Mouse (Mus musculus) forebrain, embryonic 10.5 days (tissue): ENCODE data around the gene Gm527. TPM values are rescaled to one million over a fixed set of nuclear protein-coding genes. Genes with fewer than 3 reads are reported as not detected.
A peak's percentile ranks its signal among the peaks of the same experiment; 100 is the strongest.

ENCODE experiments used
- DNase-seq: peaks from one replicate; pipeline ENCODE4 v3.0.0-alpha.2; 2017; ENCODE audit warnings: low spot score; ENCODE audit errors: extremely low spot score
- H3K27ac ChIP-seq: fragments of 300-500 bp; sonication (generic); 2 replicates; pipeline ENCODE4 v1.5.1; 2016; ENCODE audit warnings: mild to moderate bottlenecking
- H3K27me3 ChIP-seq: fragments of 300-500 bp; sonication (generic); 2 replicates; pipeline ENCODE4 v1.6.1; 2016; ENCODE audit warnings: mild to moderate bottlenecking; ENCODE audit not compliant: poor library complexity, severe bottlenecking
- H3K36me3 ChIP-seq: fragments of 300-500 bp; sonication (generic); replicated peaks from 2 replicates; pipeline ENCODE4 v1.6.1; 2016; ENCODE audit warnings: mild to moderate bottlenecking, moderate library complexity
- H3K4me1 ChIP-seq: fragments of 300-500 bp; sonication (generic); 2 replicates; pipeline ENCODE4 v1.6.1; 2016
- H3K4me3 ChIP-seq: fragments of 300-500 bp; sonication (generic); 2 replicates; pipeline ENCODE4 v1.5.1; 2016; ENCODE audit warnings: mild to moderate bottlenecking, moderate library complexity
- H3K9me3 ChIP-seq: fragments of 300-500 bp; sonication (generic); 2 replicates; pipeline ENCODE4 v1.6.1; 2016; ENCODE audit warnings: mild to moderate bottlenecking, moderate library complexity
- WGBS: fragments of 180-500 bp; shearing (Covaris S2); methylation state at CpG from one replicate; pipeline ENCODE4 v1.1.7; 2016; 5-methylcytosine and 5-hydroxymethylcytosine counted together
- polyA plus RNA-seq: library from polyadenylated mRNA; unstranded; fragments of >200 nt; fragmentation: Nextera tagmentation; extraction: Ambion mirVana; gene quantifications from 2 replicates; pipeline ENCODE4 v1.2.1, GENCODE M21; 2016

Gene Gm527
- polyA plus RNA-seq: 1.1 and 1.4 TPM in 2 replicates

DNA sequence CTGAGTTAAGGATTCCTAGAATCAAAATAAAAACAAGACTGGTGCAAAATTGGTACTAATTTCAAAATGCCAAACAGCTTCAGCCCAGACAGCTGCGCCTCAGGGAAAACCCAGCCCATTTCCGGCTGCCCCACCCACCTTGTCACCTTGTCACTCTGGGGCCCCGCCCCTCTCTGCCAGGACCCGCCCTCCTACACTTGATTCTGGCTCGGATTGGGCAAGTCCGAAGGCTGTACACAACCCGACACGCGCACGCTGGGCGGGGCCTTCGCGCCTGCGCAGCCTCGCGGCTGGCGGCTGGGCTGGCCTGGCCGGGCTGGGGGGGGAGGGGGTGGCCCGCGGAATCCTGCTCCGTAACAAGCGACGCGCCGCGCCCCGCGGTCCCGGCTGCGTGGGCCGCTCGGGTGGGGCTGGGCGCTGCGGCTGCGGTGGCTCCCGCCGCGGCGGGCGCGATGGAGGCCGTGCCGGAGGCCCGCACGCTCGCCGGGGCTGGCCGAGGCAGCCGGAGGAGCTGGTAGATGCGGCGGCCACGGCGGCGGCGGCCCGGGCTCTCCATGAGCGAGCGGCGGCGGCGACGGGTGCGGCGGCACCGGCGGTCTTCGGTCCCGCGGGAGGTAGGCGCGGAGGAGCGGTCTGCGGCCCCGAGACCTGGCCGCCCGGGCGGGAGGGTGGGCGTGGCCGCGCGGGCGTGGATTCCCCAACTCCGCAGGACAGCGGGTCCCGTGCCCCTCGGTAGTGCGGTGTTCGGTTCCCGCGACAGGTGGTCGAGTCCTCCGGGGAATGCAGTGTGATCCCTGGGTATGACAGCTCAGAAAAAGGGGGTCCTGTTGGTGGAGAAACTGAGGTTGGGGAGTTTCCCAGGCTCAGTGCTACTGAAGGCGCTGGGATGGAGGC is at the start of gene Gm527:
Gene Gm527, plus strand, starts transcription at position 329 of the 894 bp plus-strand sequence.
- 0% methylated on average over 81 of the region's 93 CpGs for WGBS
- Histone ChIP-seq H3K4me1 (peaks cover 6% of the 10 kb centered on the region; the same call in 1 of the 2 replicates), H3K27ac (peak within 1 kb of the TSS; percentile 88), H3K36me3 (no peaks in the 10 kb centered on the region), H3K9me3 (no peaks in the 10 kb centered on the region), H3K4me3 (peak within 1 kb of the TSS; percentile 86), H3K27me3 (peaks cover 13% of the 10 kb centered on the region)
- DNase-seq: peak; percentile 95

DNA sequence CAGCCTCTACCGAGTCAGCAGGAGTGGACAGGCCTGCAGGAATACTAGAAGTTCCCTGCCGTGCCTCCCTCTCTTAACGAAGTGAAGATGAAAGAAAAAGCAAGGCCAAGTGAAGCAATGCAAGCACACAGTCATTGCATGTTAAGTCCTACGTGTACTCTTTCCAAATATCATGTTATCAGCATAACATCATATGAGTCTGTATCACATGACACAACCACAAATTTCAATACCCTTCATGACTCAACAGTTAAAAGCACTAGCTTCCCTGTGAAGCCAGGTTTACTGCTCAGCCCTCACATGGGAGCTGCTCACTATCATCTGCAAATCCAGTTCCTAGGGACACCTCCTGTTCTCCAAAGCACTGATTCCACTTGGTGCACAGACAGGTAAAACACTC is 46.6 kb upstream of the Gm527 start:
- Histone ChIP-seq H3K27me3 (no peaks in the 10 kb centered on the region), H3K27ac (no peak overlapping the region), H3K36me3 (no peaks in the 10 kb centered on the region), H3K4me3 (no peak overlapping the region), H3K4me1 (no peaks in the 10 kb centered on the region), H3K9me3 (no peaks in the 10 kb centered on the region)
- no peak for DNase-seq
- WGBS: 57% methylated on average over 4 of the region's 4 CpGs

DNA sequence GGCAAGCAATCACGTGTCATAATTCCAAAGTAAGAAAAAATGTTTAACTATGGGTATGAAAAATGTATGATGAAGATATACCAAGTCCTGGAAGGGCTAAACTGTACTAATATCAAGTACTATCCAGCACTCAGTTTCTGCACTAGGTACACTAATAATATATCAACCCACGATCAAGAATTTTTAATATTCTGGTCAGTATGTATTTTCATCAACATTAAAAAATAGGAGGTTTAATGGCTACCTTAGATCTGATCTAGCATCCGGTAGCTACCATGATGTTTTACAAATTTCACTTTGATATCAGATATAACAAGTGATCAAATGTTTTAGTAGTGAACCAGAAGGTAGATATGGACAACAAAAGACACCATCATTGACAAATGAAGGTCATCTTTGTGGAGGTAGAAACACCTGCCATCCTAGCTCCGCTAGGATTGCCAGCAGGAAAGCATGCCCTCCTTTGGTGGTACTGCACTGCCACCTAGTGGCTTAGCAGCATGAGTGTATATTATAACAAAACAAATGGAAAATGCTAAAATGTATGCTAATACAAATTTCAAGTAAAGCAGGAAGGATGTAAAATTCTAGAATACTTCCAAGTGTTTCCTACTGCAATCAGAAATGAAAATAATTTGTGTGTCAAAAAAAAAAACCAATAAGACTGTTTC is 20.5 kb upstream of the Gm527 start:
- no peak overlapping the region for H3K27ac ChIP-seq
- 53% methylated on average over 4 of the region's 4 CpGs for WGBS
- peaks cover 2% of the 10 kb centered on the region; the same call in 1 of the 2 replicates for H3K4me1 ChIP-seq

DNA sequence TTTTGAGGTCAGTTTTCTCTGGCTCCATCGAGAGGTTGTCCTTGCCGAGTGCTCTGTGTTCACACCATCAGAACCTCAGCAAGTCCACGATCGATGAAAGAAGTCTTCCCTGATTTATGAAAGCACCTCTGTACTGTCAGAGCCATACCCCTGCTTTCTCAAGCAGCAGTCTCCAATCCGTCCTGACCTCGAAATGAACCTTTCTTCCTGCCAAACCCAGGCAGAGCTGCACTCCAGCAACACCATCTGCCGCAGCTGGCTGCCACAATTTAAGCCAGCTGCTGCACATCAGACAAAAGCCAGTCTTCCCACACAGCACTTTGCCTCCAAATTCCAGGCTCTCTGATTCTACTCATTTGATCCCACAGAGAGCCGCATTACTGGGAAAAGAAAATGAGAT is 15.2 kb upstream of the Gm527 start:
- Histone ChIP-seq H3K27me3 (no peaks in the 10 kb centered on the region), H3K4me1 (peaks cover 14% of the 10 kb centered on the region), H3K36me3 (no peaks in the 10 kb centered on the region), H3K27ac (no peak overlapping the region), H3K4me3 (no peak overlapping the region), H3K9me3 (no peaks in the 10 kb centered on the region)
- DNase-seq: peak; percentile 21
- 65% methylated on average over 8 of the region's 8 CpGs for WGBS

More for the DNA sequence above, 20.5 kb upstream of the Gm527 start:
- no peaks in the 10 kb centered on the region for H3K27me3 ChIP-seq
- H3K4me3 ChIP-seq: no peak overlapping the region
- H3K9me3 ChIP-seq: no peaks in the 10 kb centered on the region
- H3K36me3 ChIP-seq: no peaks in the 10 kb centered on the region
- peak; percentile 38 for DNase-seq

DNA sequence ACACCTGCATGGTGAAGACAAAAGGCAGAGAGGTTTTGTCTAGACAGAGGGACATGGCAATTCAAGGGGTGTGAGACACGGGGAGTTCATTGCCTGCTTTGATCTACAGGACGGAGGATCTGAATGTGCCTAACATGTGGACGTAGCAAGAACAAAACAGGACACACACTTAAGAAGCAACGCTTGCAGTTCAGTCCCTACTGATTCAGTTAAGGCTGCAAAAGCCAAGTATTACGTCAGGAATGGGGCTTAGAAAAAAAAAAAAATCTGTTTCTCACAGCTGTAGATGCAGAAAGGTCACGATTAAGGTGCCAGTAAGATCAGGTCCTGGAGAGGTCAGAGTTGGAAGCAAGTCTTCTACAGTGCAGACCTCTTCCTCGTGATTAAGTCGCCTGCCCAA is 14.5 kb upstream of the Gm527 start:
- Histone ChIP-seq H3K4me3 (no peak overlapping the region), H3K4me1 (peaks cover 14% of the 10 kb centered on the region), H3K27ac (0 out of 2 replicates have a peak overlapping the region, but pooled peaks have one; percentile 30), H3K9me3 (no peaks in the 10 kb centered on the region), H3K36me3 (no peaks in the 10 kb centered on the region), H3K27me3 (no peaks in the 10 kb centered on the region)
- no peak for DNase-seq
- WGBS: 70% methylated on average over 8 of the region's 8 CpGs

DNA sequence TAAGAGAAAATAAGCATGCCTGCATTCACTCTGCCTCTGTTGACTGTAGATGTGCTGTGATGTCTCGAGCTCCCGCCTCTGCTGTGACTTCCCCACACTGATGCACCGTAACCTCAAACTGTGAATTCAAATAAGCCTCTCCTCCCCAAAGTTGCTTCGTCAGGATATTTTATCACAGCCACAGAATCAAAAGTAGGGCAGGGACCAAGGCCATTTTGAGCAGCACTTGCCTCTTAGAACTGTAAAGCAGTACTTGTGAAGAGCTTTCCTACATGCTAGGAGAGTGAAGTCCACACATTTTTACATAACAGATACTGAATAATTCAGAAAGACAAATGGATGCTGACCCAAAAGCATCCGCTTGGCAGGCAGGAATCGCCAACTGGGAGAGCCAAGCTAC is 4.7 kb upstream of the Gm527 start:
- Histone ChIP-seq H3K9me3 (no peaks in the 10 kb centered on the region), H3K36me3 (no peaks in the 10 kb centered on the region), H3K4me3 (no peak overlapping the region), H3K4me1 (no peaks in the 10 kb centered on the region), H3K27me3 (no peaks in the 10 kb centered on the region; the same call in 1 of the 2 replicates), H3K27ac (no peak overlapping the region)
- no peak for DNase-seq
- 68% methylated on average over 6 of the region's 6 CpGs for WGBS

DNA sequence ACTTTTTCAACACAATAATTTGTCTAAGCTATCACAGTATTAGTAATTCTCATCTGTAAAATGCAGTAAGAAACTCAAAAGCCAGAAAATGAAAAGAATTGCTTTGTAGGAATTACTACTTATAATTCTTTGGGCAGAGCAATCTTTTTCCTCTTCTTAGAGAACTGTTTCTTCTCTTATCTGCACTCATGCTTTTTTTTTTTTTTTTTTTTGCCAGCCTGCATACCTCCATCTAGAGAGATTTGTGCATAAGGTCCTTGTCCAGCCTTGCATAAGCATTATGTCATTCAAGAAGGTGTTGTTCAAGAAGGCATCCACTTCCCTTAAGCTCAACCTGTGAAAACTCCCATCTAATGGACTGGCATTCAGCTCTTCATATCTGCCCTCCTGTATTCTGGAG is 971 bp upstream of the Gm527 start:
- Histone ChIP-seq H3K4me1 (peaks cover 6% of the 10 kb centered on the region; the same call in 1 of the 2 replicates), H3K27me3 (peaks cover 13% of the 10 kb centered on the region), H3K4me3 (no peak overlapping the region), H3K9me3 (no peaks in the 10 kb centered on the region), H3K36me3 (no peaks in the 10 kb centered on the region), H3K27ac (no peak overlapping the region)
- no peak for DNase-seq

DNA sequence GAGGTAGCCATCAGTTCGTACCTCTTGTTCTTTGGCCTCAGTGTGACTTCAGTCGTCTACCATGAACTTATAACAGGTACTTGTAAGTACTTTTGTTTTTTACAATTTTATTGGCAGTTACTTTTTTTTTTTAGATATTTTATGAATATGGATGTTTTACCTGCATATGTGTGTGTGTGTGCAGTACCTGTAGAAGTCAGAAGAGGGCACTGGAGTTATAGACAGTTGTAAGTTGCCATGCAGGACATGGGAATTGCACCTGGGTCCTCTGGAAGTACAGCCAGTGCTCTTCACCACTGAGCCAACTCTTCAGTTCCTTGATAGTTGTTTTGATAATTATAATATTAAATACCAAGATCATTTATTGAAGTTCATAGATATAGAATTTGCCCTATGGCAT is 19.8 kb downstream of the Gm527 start:
- Histone ChIP-seq H3K9me3 (no peaks in the 10 kb centered on the region), H3K4me1 (no peaks in the 10 kb centered on the region), H3K4me3 (no peak overlapping the region), H3K27me3 (no peaks in the 10 kb centered on the region), H3K36me3 (peaks cover 8% of the 10 kb centered on the region), H3K27ac (no peak overlapping the region)
- DNase-seq: no peak
- WGBS: 80% methylated on average over 2 of the region's 2 CpGs

DNA sequence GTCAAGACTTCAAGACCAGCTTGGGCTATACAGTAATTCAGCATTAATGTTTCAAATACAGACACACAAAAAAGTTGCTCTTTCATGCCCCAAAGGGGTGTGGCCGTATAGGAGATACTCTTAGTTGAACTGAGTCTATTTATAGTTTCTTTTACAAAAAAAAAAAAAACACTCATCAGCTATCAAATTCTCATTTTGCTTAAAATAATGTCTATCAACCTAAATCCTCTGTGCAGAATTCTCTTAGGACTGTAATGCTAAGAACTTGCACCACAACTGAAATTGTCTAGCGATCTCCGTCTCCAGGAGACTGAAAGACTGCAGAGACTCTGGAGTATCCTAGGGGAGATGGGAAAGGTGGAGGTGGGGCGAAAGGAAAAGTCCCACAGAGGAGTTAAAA is 46.9 kb downstream of the Gm527 start:
- Histone ChIP-seq H3K27ac (no peak overlapping the region), H3K27me3 (no peaks in the 10 kb centered on the region), H3K36me3 (no peaks in the 10 kb centered on the region), H3K4me1 (peaks cover 37% of the 10 kb centered on the region), H3K9me3 (no peaks in the 10 kb centered on the region), H3K4me3 (peak overlapping the region; percentile 91)
- no peak for DNase-seq
- 22% methylated on average over 4 of the region's 4 CpGs for WGBS

DNA sequence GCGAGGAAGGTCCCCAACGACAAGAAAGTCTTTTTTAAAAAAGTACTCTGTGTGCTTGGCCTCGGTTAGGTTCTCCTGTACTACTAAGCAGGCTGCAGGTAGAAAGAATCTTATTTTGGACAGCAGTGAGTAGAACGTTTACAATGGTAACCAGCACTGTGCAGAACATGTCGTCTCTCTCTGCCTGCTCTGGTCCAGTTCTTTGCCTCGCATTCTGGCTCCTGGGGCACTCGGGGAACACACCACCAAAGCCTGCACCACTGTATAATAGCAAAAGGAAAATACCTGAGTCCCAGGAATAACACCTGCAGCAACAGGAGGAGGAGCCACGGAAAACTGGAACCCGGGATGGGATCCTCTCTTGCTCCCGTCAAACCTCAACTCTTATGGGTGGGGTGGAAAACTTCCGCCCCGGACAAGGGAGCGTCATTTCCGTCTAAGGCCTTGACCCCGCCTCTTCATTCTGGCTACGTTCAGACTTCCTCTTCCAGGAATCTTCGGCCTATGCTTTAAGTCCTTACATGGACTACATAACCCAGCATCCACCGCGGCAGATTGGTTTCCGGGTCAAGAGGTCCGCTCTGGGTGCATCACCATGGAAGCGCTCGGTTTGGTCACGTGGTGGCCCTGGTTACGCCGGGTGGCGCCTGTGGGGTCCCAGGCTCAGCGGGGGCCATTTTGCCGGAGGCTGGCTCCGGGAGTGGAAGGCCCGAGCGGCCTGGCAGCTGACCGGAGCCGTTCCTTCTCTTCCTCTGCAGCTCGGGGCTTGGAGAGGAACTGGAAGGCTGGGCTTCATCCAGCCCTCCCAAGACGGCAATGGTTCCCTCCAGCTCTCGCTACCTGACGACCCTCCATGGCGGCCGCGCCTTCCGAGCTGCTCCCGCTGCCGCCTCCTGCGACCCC is 47.7 kb downstream of the Gm527 start, which contains the start of the genes Klhl28 and Togaram1:
Gene Klhl28, minus strand, starts transcription at position 411 of the 903 bp plus-strand sequence.
Gene Togaram1, plus strand, starts transcription at position 681 of the 903 bp plus-strand sequence.
- under 1% methylated on average over 45 of the region's 45 CpGs for WGBS
- H3K4me1 ChIP-seq: peaks cover 43% of the 10 kb centered on the region
- peak within 1 kb of the TSS; percentile 92 for H3K27ac ChIP-seq
- H3K4me3 ChIP-seq: peak within 1 kb of the TSS; percentile 91
- no peaks in the 10 kb centered on the region for H3K9me3 ChIP-seq
- H3K27me3 ChIP-seq: no peaks in the 10 kb centered on the region
- peaks cover 5% of the 10 kb centered on the region for H3K36me3 ChIP-seq
- DNase-seq: peak; percentile 100

DNA sequence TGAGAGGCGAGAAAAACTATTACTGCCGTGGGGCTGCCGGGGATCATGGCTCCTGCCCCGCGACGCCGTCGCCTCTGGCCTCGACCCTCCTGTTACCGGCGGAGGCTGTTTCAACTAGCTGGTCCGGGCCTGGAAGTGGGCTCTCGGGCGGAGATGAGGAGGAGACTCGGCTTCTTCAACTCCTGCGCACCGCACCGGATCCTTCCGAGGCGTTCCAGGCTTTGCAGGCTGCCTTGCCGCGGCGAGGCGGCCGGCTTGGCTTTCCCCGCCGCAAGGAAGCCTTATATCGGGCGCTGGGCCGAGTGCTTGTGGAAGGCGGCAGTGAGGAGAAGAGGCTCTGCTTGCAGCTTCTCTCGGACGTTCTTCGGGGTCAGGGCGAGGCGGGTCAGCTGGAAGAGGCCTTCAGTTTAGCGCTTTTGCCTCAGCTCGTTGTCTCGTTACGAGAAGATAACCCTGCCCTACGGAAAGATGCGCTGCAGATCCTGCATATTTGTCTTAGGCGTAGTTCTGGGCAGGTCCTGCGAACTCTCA is 48.5 kb downstream of the Gm527 start:
- Histone ChIP-seq H3K4me1 (peaks cover 50% of the 10 kb centered on the region), H3K9me3 (no peaks in the 10 kb centered on the region), H3K27ac (peak overlapping the region; percentile 92), H3K27me3 (no peaks in the 10 kb centered on the region), H3K36me3 (peaks cover 13% of the 10 kb centered on the region), H3K4me3 (peak overlapping the region; percentile 91)
- peak; percentile 66 for DNase-seq
- WGBS: under 1% methylated on average over 44 of the region's 44 CpGs
